Mouse (Mus musculus): ENCODE data around the gene Anapc7. TPM values are rescaled to one million over a fixed set of nuclear protein-coding genes. Genes with fewer than 3 reads are reported as not detected.

The Anapc7 gene
- total RNA-seq, 1 experiment: 51.8 TPM

GRCm38 (mm10) chr5:122401303-122401640 is 20.2 kb upstream of the Anapc7 start:
- Histone ChIP-seq H3K27ac (ENCODE audit: insufficient read depth, low read depth, low read length, poor library complexity, severe bottlenecking) (no peak overlapping the region), H3K9ac (ENCODE audit: insufficient read depth, low read depth, low read length, poor library complexity, severe bottlenecking) (no peak overlapping the region), H3K36me3 (ENCODE audit: control insufficient read depth, insufficient read depth, low read length, poor library complexity, severe bottlenecking) (peaks cover 32% of the 10 kb centered on the region), H3K4me3 (ENCODE audit: insufficient read depth in 1 of 2, low read depth in 1 of 2, low read length in 2 of 2, poor library complexity in 1 of 2, severe bottlenecking in 1 of 2) (no peak overlapping the region), H3K9me3 (ENCODE audit: control insufficient read depth, insufficient read depth, low read depth, low read length) (no peaks in the 10 kb centered on the region), H3K4me1 (ENCODE audit: control insufficient read depth in 2 of 2, insufficient read depth in 2 of 2, low read length in 2 of 2, poor library complexity in 1 of 2) (no peaks in the 10 kb centered on the region)
- in situ Hi-C loops (cut with MboI; ENCODE audit: low sequenced_read_pairs in 2 of 2, unreplicated experiment in 2 of 2): loop anchor here in 1 of 2 experiments (10.0 kb wide), 1 partner anchor 234 kb away; no protein-coding TSS in a partner anchor
- no peak for DNase-seq (ENCODE audit: low read depth, low spot score)
- TF ChIP-seq HCFC1 (IDR thresholded peaks at IDR 0.05; ENCODE audit: borderline replicate concordance, insufficient read depth, low read length): no peak
- TF ChIP-seq CHD2 (IDR thresholded peaks at IDR 0.05; ENCODE audit: low read depth, low read length): no peak
- TF ChIP-seq ZC3H11A (IDR thresholded peaks at IDR 0.05; ENCODE audit: borderline replicate concordance, low read depth, low read length): peak; percentile 74; the same call in 1 of the 2 replicates
- TF ChIP-seq MAFK (IDR thresholded peaks at IDR 0.05; ENCODE audit: insufficient read depth, low read depth, low read length): no peak
- no peak for TF ChIP-seq ZNF384 (IDR thresholded peaks at IDR 0.05; ENCODE audit: low read depth, low read length)

- H3K9me3 ChIP-seq (ENCODE audit: control insufficient read depth, insufficient read depth, low read depth, low read length): no peaks in the 10 kb centered on the region
- no peak overlapping the region for H3K4me3 ChIP-seq (ENCODE audit: insufficient read depth in 1 of 2, low read depth in 1 of 2, low read length in 2 of 2, poor library complexity in 1 of 2, severe bottlenecking in 1 of 2)
- in situ Hi-C loops (cut with MboI; ENCODE audit: low sequenced_read_pairs in 2 of 2, unreplicated experiment in 2 of 2): loop anchor here in 1 of 2 experiments (10.0 kb wide), 1 partner anchor 233 kb away; no protein-coding TSS in a partner anchor
- no peak overlapping the region for H3K27ac ChIP-seq (ENCODE audit: insufficient read depth, low read depth, low read length, poor library complexity, severe bottlenecking)
- H3K36me3 ChIP-seq (ENCODE audit: control insufficient read depth, insufficient read depth, low read length, poor library complexity, severe bottlenecking): peaks cover 35% of the 10 kb centered on the region
- no peak overlapping the region for H3K9ac ChIP-seq (ENCODE audit: insufficient read depth, low read depth, low read length, poor library complexity, severe bottlenecking)
- TF ChIP-seq CHD2 (IDR thresholded peaks at IDR 0.05; ENCODE audit: low read depth, low read length) (no peak), HCFC1 (IDR thresholded peaks at IDR 0.05; ENCODE audit: borderline replicate concordance, insufficient read depth, low read length) (no peak), ZNF384 (IDR thresholded peaks at IDR 0.05; ENCODE audit: low read depth, low read length) (no peak), ZC3H11A (IDR thresholded peaks at IDR 0.05; ENCODE audit: borderline replicate concordance, low read depth, low read length) (no peak), MAFK (IDR thresholded peaks at IDR 0.05; ENCODE audit: insufficient read depth, low read depth, low read length) (no peak)
- DNase-seq (ENCODE audit: low read depth, low spot score): no peak
- no peaks in the 10 kb centered on the region for H3K4me1 ChIP-seq (ENCODE audit: control insufficient read depth in 2 of 2, insufficient read depth in 2 of 2, low read length in 2 of 2, poor library complexity in 1 of 2)
These were observed 19.3 kb upstream of the Anapc7 start for GRCm38 (mm10) chr5:122402160-122402559.

- H3K27ac ChIP-seq (ENCODE audit: insufficient read depth, low read depth, low read length, poor library complexity, severe bottlenecking): no peak overlapping the region
- DNase-seq (ENCODE audit: low read depth, low spot score): no peak
- H3K4me3 ChIP-seq (ENCODE audit: insufficient read depth in 1 of 2, low read depth in 1 of 2, low read length in 2 of 2, poor library complexity in 1 of 2, severe bottlenecking in 1 of 2): no peak overlapping the region
- no peak overlapping the region for H3K9ac ChIP-seq (ENCODE audit: insufficient read depth, low read depth, low read length, poor library complexity, severe bottlenecking)
- no peaks in the 10 kb centered on the region for H3K9me3 ChIP-seq (ENCODE audit: control insufficient read depth, insufficient read depth, low read depth, low read length)
- in situ Hi-C loops (cut with MboI; ENCODE audit: low sequenced_read_pairs in 2 of 2, unreplicated experiment in 2 of 2): loop anchor here in 1 of 2 experiments (10.0 kb wide), 1 partner anchor 232 kb away; no protein-coding TSS in a partner anchor
- TF ChIP-seq MAFK (IDR thresholded peaks at IDR 0.05; ENCODE audit: insufficient read depth, low read depth, low read length) (no peak), ZNF384 (IDR thresholded peaks at IDR 0.05; ENCODE audit: low read depth, low read length) (no peak), HCFC1 (IDR thresholded peaks at IDR 0.05; ENCODE audit: borderline replicate concordance, insufficient read depth, low read length) (no peak), CHD2 (IDR thresholded peaks at IDR 0.05; ENCODE audit: low read depth, low read length) (no peak), ZC3H11A (IDR thresholded peaks at IDR 0.05; ENCODE audit: borderline replicate concordance, low read depth, low read length) (no peak)
- no peaks in the 10 kb centered on the region for H3K4me1 ChIP-seq (ENCODE audit: control insufficient read depth in 2 of 2, insufficient read depth in 2 of 2, low read length in 2 of 2, poor library complexity in 1 of 2)
- H3K36me3 ChIP-seq (ENCODE audit: control insufficient read depth, insufficient read depth, low read length, poor library complexity, severe bottlenecking): peaks cover 35% of the 10 kb centered on the region
These were observed 18.7 kb upstream of the Anapc7 start for GRCm38 (mm10) chr5:122402772-122403171.

GRCm38 (mm10) chr5:122403362-122403761 is 18.1 kb upstream of the Anapc7 start:
- DNase-seq (ENCODE audit: low read depth, low spot score): no peak
- Histone ChIP-seq H3K9ac (ENCODE audit: insufficient read depth, low read depth, low read length, poor library complexity, severe bottlenecking) (no peak overlapping the region), H3K9me3 (ENCODE audit: control insufficient read depth, insufficient read depth, low read depth, low read length) (no peaks in the 10 kb centered on the region), H3K4me1 (ENCODE audit: control insufficient read depth in 2 of 2, insufficient read depth in 2 of 2, low read length in 2 of 2, poor library complexity in 1 of 2) (no peaks in the 10 kb centered on the region), H3K27ac (ENCODE audit: insufficient read depth, low read depth, low read length, poor library complexity, severe bottlenecking) (no peak overlapping the region), H3K4me3 (ENCODE audit: insufficient read depth in 1 of 2, low read depth in 1 of 2, low read length in 2 of 2, poor library complexity in 1 of 2, severe bottlenecking in 1 of 2) (no peak overlapping the region), H3K36me3 (ENCODE audit: control insufficient read depth, insufficient read depth, low read length, poor library complexity, severe bottlenecking) (peaks cover 35% of the 10 kb centered on the region)
- in situ Hi-C loops (cut with MboI; ENCODE audit: low sequenced_read_pairs in 2 of 2, unreplicated experiment in 2 of 2): loop anchor here in 1 of 2 experiments (10.0 kb wide), 1 partner anchor 231 kb away; no protein-coding TSS in a partner anchor
- no peak for TF ChIP-seq ZC3H11A (IDR thresholded peaks at IDR 0.05; ENCODE audit: borderline replicate concordance, low read depth, low read length)

GRCm38 (mm10) chr5:122405537-122405936 is 16.0 kb upstream of the Anapc7 start:
- Histone ChIP-seq H3K9me3 (ENCODE audit: control insufficient read depth, insufficient read depth, low read depth, low read length) (no peaks in the 10 kb centered on the region), H3K9ac (ENCODE audit: insufficient read depth, low read depth, low read length, poor library complexity, severe bottlenecking) (no peak overlapping the region), H3K4me3 (ENCODE audit: insufficient read depth in 1 of 2, low read depth in 1 of 2, low read length in 2 of 2, poor library complexity in 1 of 2, severe bottlenecking in 1 of 2) (no peak overlapping the region), H3K27ac (ENCODE audit: insufficient read depth, low read depth, low read length, poor library complexity, severe bottlenecking) (no peak overlapping the region), H3K36me3 (ENCODE audit: control insufficient read depth, insufficient read depth, low read length, poor library complexity, severe bottlenecking) (peaks cover 32% of the 10 kb centered on the region), H3K4me1 (ENCODE audit: control insufficient read depth in 2 of 2, insufficient read depth in 2 of 2, low read length in 2 of 2, poor library complexity in 1 of 2) (peaks cover 0 to 4% of the 10 kb centered on the region in 2 experiments; a peak in 1 of 4 replicates)
- in situ Hi-C loops (cut with MboI; ENCODE audit: low sequenced_read_pairs in 2 of 2, unreplicated experiment in 2 of 2): loop anchor here in 1 of 2 experiments (10.0 kb wide), 1 partner anchor 229 kb away; no protein-coding TSS in a partner anchor
- no peak for DNase-seq (ENCODE audit: low read depth, low spot score)
- TF ChIP-seq ZC3H11A (IDR thresholded peaks at IDR 0.05; ENCODE audit: borderline replicate concordance, low read depth, low read length): no peak
- TF ChIP-seq HCFC1 (IDR thresholded peaks at IDR 0.05; ENCODE audit: borderline replicate concordance, insufficient read depth, low read length): no peak
- no peak for TF ChIP-seq MAFK (IDR thresholded peaks at IDR 0.05; ENCODE audit: insufficient read depth, low read depth, low read length)
- TF ChIP-seq ZNF384 (IDR thresholded peaks at IDR 0.05; ENCODE audit: low read depth, low read length): no peak
- no peak for TF ChIP-seq CHD2 (IDR thresholded peaks at IDR 0.05; ENCODE audit: low read depth, low read length)
